Mouse (Mus musculus) cerebellum, adult 11-12 months (tissue): Measurements from ENCODE around the gene Psenen.

ENCODE experiments used
- DNase-seq: peaks from one replicate; pipeline ENCODE4 v3.0.0; 2022

Gene Psenen

GRCm38 (mm10) chr7:30588676-30589434, 25.4 kb upstream of the Psenen start, which contains the start of gene Kmt2b:
Gene Kmt2b, minus strand, starts transcription at chr7:30588726.
- peak; percentile 99 for DNase-seq

- no peak for DNase-seq
Observed at GRCm38 (mm10) chr7:30587842-30588667, 24.6 kb upstream of the Psenen start.

GRCm38 (mm10) chr7:30586455-30587020, 23.1 kb upstream of the Psenen start:
- DNase-seq = peak; percentile 59

GRCm38 (mm10) chr7:30585170-30585569, 21.7 kb upstream of the Psenen start:
- DNase-seq = peak; percentile 44

GRCm38 (mm10) chr7:30584339-30584738, 20.9 kb upstream of the Psenen start:
- DNase-seq = no peak

- DNase-seq = no peak
Observed at GRCm38 (mm10) chr7:30581547-30581946, 18.1 kb upstream of the Psenen start.

GRCm38 (mm10) chr7:30579950-30580349, 16.5 kb upstream of the Psenen start:
- DNase-seq = no peak

GRCm38 (mm10) chr7:30572969-30573368, 9.5 kb upstream of the Psenen start:
- peak; percentile 86 for DNase-seq

GRCm38 (mm10) chr7:30572389-30572788, 9.0 kb upstream of the Psenen start:
- no peak for DNase-seq

- no peak for DNase-seq
Observed at GRCm38 (mm10) chr7:30567555-30567954, 4.1 kb upstream of the Psenen start.

GRCm38 (mm10) chr7:30566033-30566432, 2.6 kb upstream of the Psenen start:
- no peak for DNase-seq

- DNase-seq = peak; percentile 50
Observed at GRCm38 (mm10) chr7:30564970-30565571, 1.6 kb upstream of the Psenen start, which contains the start of gene Igflr1. Gene Igflr1, plus strand, starts transcription at chr7:30565427.

GRCm38 (mm10) chr7:30563906-30564280, 466 bp upstream of the Psenen start:
- DNase-seq = no peak

GRCm38 (mm10) chr7:30562526-30563116, 806 bp downstream of the Psenen start:
- no peak for DNase-seq

- no peak for DNase-seq
Observed at GRCm38 (mm10) chr7:30560296-30560695, 3.1 kb downstream of the Psenen start.

GRCm38 (mm10) chr7:30559443-30559954, 3.9 kb downstream of the Psenen start, which contains the start of gene Lin37:
Gene Lin37, minus strand, starts transcription at chr7:30559838.
- peak; percentile 100 for DNase-seq

GRCm38 (mm10) chr7:30558656-30559442, 4.6 kb downstream of the Psenen start:
- no peak for DNase-seq

- peak; percentile 51 for DNase-seq
Observed at GRCm38 (mm10) chr7:30557901-30558514, 5.4 kb downstream of the Psenen start.

- DNase-seq = peak; percentile 57
Observed at GRCm38 (mm10) chr7:30556894-30557536, 6.4 kb downstream of the Psenen start.

GRCm38 (mm10) chr7:30553810-30554584, 9.4 kb downstream of the Psenen start:
- peak; percentile 68 for DNase-seq
